Mouse (Mus musculus) megakaryocyte-erythroid progenitor cell, adult 5 weeks (primary cell): Measurements from ENCODE around the gene Ywhaq. TPM values are rescaled to one million over a fixed set of nuclear protein-coding genes. Genes with fewer than 3 reads are reported as not detected.

Experiments
- polyA plus RNA-seq: library from polyadenylated mRNA; stranded (reverse); fragments of >175 nt; gene quantifications from 2 replicates; pipeline ENCODE4 v1.2.3, GENCODE M21; 2012

Ywhaq gene
- polyA plus RNA-seq, result 128 and 189 TPM in 2 replicates

DNA sequence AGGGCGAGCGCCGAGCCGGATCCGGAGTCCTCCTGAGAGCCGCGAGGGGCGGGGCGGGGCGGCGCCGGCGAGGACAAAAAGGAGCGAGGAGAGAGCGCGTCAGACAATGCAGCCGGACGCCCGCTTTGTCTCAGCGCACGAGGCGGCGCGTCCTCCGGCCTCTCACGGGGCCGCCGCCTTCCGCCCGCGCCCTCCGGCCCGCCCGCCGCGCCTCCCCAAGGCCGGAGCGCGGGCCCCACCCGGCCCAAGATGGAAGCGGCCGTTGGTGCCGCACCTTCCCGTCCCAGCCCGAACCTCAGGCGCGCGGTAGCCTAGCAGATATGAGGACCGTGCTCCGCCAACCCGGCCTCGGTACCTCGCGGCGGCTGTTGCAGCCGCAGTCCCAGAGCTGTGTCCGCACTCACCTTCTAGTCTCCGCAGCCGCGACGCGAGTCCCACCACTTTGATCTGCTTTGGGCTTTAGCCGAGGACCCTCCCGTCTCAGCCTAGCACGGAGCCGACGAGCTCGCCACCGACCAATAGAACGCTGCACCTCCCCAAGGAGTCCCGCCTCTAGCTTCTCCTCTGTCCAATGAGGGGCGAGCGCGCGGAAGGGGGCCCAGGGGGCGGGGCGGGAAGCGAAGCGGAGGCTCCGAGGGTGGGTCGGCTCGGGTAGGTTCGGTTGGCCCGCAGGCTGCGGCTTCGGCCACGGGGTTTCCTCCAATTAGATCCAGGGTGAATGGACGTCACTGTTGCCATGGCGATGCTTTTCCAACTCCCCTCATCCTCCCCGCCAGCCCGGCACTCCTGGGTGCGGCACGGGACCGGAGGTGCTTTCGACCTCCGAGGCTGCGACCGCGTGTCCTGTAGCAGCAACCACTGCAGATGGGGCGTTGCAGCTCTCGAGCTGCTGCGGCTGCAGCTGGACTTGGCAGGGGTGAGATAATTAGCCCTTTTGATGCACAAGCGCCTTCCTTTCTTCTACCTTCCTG is at the start of gene Ywhaq:
Gene Ywhaq, minus strand, starts transcription at position 538 of the 971 bp plus-strand sequence.

DNA sequence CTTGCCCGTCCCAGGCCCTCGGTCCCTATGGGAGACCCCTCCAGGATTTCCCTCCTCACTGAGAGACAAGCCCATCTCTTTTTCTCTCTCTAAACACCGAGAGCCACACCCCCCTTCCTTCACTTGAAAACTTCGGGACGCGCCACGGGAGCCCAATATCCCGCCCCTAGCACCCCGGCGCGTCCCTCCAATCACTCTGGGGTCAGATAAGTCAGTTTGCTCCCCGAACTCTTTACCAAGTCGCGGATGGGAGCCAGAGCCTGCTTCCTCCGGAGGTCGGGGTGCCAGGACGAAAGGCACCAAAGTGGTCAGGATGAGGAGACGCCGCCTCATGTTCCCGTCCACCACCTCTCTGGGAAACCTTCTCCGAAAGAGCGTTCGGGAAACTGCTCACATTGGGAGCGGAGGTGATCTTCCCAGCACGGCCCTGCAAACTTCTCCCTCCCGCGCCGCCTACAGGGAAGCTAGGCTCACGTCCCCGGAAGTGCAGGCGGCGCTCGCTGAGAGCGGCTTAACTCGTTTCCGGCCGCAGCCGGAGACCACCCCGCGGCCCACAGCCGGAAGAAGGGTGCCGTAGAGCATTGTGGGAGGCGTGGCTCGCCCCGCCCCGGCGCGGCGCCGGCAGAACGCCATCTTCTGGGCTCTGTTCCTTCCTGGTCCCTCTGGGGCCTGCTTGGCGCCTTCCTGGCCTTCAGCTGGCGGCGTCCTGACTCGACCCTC is 44.2 kb downstream of the Ywhaq start, which contains the start of gene Adam17:
Gene Adam17, minus strand, starts transcription at position 533 of the 720 bp plus-strand sequence.

Other genes starting within 250 kb of the Ywhaq start
- 5.1 and 7.4 TPM in 2 replicates for gene Cpsf3, start 132.2 kb downstream of the Ywhaq start, polyA plus RNA-seq
- gene Itgb1bp1, start 131.4 kb downstream of the Ywhaq start, polyA plus RNA-seq, result 13.6 and 19.9 TPM in 2 replicates
- 56.9 and 62.8 TPM in 2 replicates for gene Iah1, start 101.2 kb downstream of the Ywhaq start, polyA plus RNA-seq
- gene Adam17, start 44.0 kb downstream of the Ywhaq start, polyA plus RNA-seq, result 11.9 and 17.0 TPM in 2 replicates